Mouse (Mus musculus) ES-E14 (cell line): ENCODE data around the gene Eif4ebp2. TPM values are rescaled to one million over a fixed set of nuclear protein-coding genes. Genes with fewer than 3 reads are reported as not detected.

Source experiments
- DNase-seq: peaks from one replicate; pipeline ENCODE4 v3.0.0-alpha.2; 2013; ENCODE audit warnings: low read depth, low spot score
- H3K27ac ChIP-seq: 2 replicates; pipeline ENCODE4 v1.5.1; 2012; ENCODE audit warnings: low read depth, mild to moderate bottlenecking, low read length, moderate library complexity, mixed read lengths; ENCODE audit not compliant: poor library complexity, insufficient read depth, severe bottlenecking
- H3K36me3 ChIP-seq: 2 replicates; pipeline ENCODE4 v1.6.1; 2012; ENCODE audit warnings: mild to moderate bottlenecking, low read length, moderate library complexity, mixed read lengths; ENCODE audit not compliant: control insufficient read depth, poor library complexity, insufficient read depth, severe bottlenecking
- H3K4me1 ChIP-seq, 2 experiments: fragments of 150-350 bp in 1 of 2; sonication (generic) in 1 of 2; 2 replicates each; pipeline ENCODE4 v1.6.1; 2012; ENCODE audit warnings: low read length in 2 of 2, mild to moderate bottlenecking in 1 of 2, mixed read lengths in 1 of 2; ENCODE audit not compliant: control insufficient read depth in 2 of 2, insufficient read depth in 2 of 2, poor library complexity in 1 of 2
- H3K4me3 ChIP-seq, 2 experiments: fragments of 150-350 bp in 1 of 2; sonication (generic) in 1 of 2; 2 replicates each; pipeline ENCODE4 v1.5.1; 2012; ENCODE audit warnings: low read length in 2 of 2, low read depth in 1 of 2, mild to moderate bottlenecking in 1 of 2, mixed read lengths in 1 of 2; ENCODE audit not compliant: insufficient read depth in 1 of 2, poor library complexity in 1 of 2, severe bottlenecking in 1 of 2
- H3K9ac ChIP-seq: 2 replicates; pipeline ENCODE4 v1.6.1; 2012; ENCODE audit warnings: low read depth, mild to moderate bottlenecking, low read length, mixed read lengths; ENCODE audit not compliant: poor library complexity, insufficient read depth, severe bottlenecking
- H3K9me3 ChIP-seq: fragments of 150-350 bp; sonication (generic); 2 replicates; pipeline ENCODE4 v1.6.1; 2012; ENCODE audit warnings: low read depth, mild to moderate bottlenecking, low read length; ENCODE audit not compliant: control insufficient read depth, insufficient read depth
- CHD2 ChIP-seq: IDR thresholded peaks from 2 replicates; pipeline ENCODE4 v1.6.1; 2014; ENCODE audit warnings: mild to moderate bottlenecking, low read depth, low read length, inconsistent platforms
- HCFC1 ChIP-seq: IDR thresholded peaks from 2 replicates; pipeline ENCODE4 v1.6.1; 2012; ENCODE audit warnings: low read length, inconsistent platforms, borderline replicate concordance; ENCODE audit not compliant: insufficient read depth
- MAFK ChIP-seq: IDR thresholded peaks from 2 replicates; pipeline ENCODE4 v1.6.1; 2014; ENCODE audit warnings: mild to moderate bottlenecking, low read depth, low read length, inconsistent platforms; ENCODE audit not compliant: insufficient read depth
- ZC3H11A ChIP-seq: IDR thresholded peaks from 2 replicates; pipeline ENCODE4 v1.6.1; 2012; ENCODE audit warnings: low read depth, mild to moderate bottlenecking, inconsistent platforms, low read length, borderline replicate concordance
- ZNF384 ChIP-seq: IDR thresholded peaks from 2 replicates; pipeline ENCODE4 v1.6.1; 2012; ENCODE audit warnings: low read depth, low read length, inconsistent platforms
- in situ Hi-C, 2 experiments: fragments of 600-800 bp; cut with MboI; formaldehyde crosslinking; loops; one replicate each; pipeline ENCODE4 v1.15.1; 2025; ENCODE audit warnings: low sequenced_read_pairs in 2 of 2, inconsistent platforms in 1 of 2; ENCODE audit not compliant: unreplicated experiment in 2 of 2
- total RNA-seq: library from RNA; depleted of rRNA; stranded (reverse); fragments of 300-350 nt; gene quantifications from 2 replicates; pipeline ENCODE4 v1.2.3, GENCODE M21; 2012

The Eif4ebp2 gene
- total RNA-seq, 1 experiment = 32.3 TPM

GRCm38 (mm10) chr10:61473640-61474039 lies 21.2 kb upstream of the Eif4ebp2 start:
- DNase-seq = no peak
- Histone ChIP-seq H3K9me3 (no peaks in the 10 kb centered on the region), H3K36me3 (no peaks in the 10 kb centered on the region), H3K27ac (no peak overlapping the region), H3K4me3 (no peak overlapping the region), H3K4me1 (no peaks in the 10 kb centered on the region; a peak in 1 of 4 replicates), H3K9ac (no peak overlapping the region)
- in situ Hi-C loops = no loop called here
- TF ChIP-seq HCFC1 = no peak
- no peak for TF ChIP-seq MAFK
- no peak for TF ChIP-seq CHD2
- TF ChIP-seq ZNF384 = no peak
- TF ChIP-seq ZC3H11A = no peak

GRCm38 (mm10) chr10:61468900-61469299 lies 16.4 kb upstream of the Eif4ebp2 start:
- no peak overlapping the region for H3K4me3 ChIP-seq
- peaks cover 0 to 2% of the 10 kb centered on the region in 2 experiments; a peak in 1 of 4 replicates for H3K4me1 ChIP-seq
- no peak overlapping the region for H3K9ac ChIP-seq
- TF ChIP-seq HCFC1 = no peak
- no peak for TF ChIP-seq ZC3H11A
- 0 out of 2 replicates have a peak, but pooled peaks have one; percentile 1 for TF ChIP-seq MAFK
- TF ChIP-seq ZNF384 = no peak
- H3K36me3 ChIP-seq = no peaks in the 10 kb centered on the region
- in situ Hi-C loops = no loop called here
- no peak for DNase-seq
- H3K27ac ChIP-seq = no peak overlapping the region
- no peaks in the 10 kb centered on the region for H3K9me3 ChIP-seq

GRCm38 (mm10) chr10:61466873-61467272 lies 14.4 kb upstream of the Eif4ebp2 start:
- H3K4me1 ChIP-seq = peaks cover 0 to 2% of the 10 kb centered on the region in 2 experiments; a peak in 1 of 4 replicates
- no peak overlapping the region for H3K4me3 ChIP-seq
- DNase-seq = no peak
- in situ Hi-C loops = no loop called here
- H3K9ac ChIP-seq = no peak overlapping the region
- H3K9me3 ChIP-seq = no peaks in the 10 kb centered on the region
- no peak overlapping the region for H3K27ac ChIP-seq
- no peaks in the 10 kb centered on the region for H3K36me3 ChIP-seq
- TF ChIP-seq ZNF384 = no peak
- no peak for TF ChIP-seq HCFC1
- TF ChIP-seq CHD2 = no peak
- no peak for TF ChIP-seq ZC3H11A
- no peak for TF ChIP-seq MAFK

GRCm38 (mm10) chr10:61466242-61466641 lies 13.8 kb upstream of the Eif4ebp2 start:
- H3K9ac ChIP-seq = no peak overlapping the region
- H3K4me1 ChIP-seq = peaks cover 0 to 5% of the 10 kb centered on the region in 2 experiments; a peak in 1 of 4 replicates
- in situ Hi-C loops = no loop called here
- TF ChIP-seq ZC3H11A (no peak; the same call in 1 of the 2 replicates), ZNF384 (no peak)
- no peak overlapping the region for H3K27ac ChIP-seq
- H3K4me3 ChIP-seq = peak overlapping the region in 1 of 2 experiments; percentile 23; a peak in 2 of 4 replicates
- DNase-seq = peak; percentile 62
- H3K9me3 ChIP-seq = no peaks in the 10 kb centered on the region
- no peaks in the 10 kb centered on the region for H3K36me3 ChIP-seq

GRCm38 (mm10) chr10:61465009-61465408 lies 12.5 kb upstream of the Eif4ebp2 start:
- TF ChIP-seq CHD2 (no peak), MAFK (no peak), ZC3H11A (no peak), ZNF384 (no peak), HCFC1 (no peak)
- H3K4me1 ChIP-seq = peaks cover 0 to 5% of the 10 kb centered on the region in 2 experiments; a peak in 1 of 4 replicates
- in situ Hi-C loops = no loop called here
- H3K27ac ChIP-seq = no peak overlapping the region
- no peaks in the 10 kb centered on the region for H3K9me3 ChIP-seq
- no peaks in the 10 kb centered on the region for H3K36me3 ChIP-seq
- no peak overlapping the region for H3K4me3 ChIP-seq
- DNase-seq = no peak
- no peak overlapping the region for H3K9ac ChIP-seq
